Mouse (Mus musculus) MEL (cell line): Measurements from ENCODE around the gene Zp1.

ENCODE experiments used
- CHD1 ChIP-seq: IDR thresholded peaks from 2 replicates; pipeline ENCODE4 v1.6.1; 2012; ENCODE audit warnings: low read depth, mild to moderate bottlenecking, inconsistent platforms, low read length, improper control_type of control experiment
- SIN3A ChIP-seq: IDR thresholded peaks from 2 replicates; pipeline ENCODE4 v1.6.1; 2012; ENCODE audit warnings: low read length, improper control_type of control experiment, inconsistent platforms

DNA sequence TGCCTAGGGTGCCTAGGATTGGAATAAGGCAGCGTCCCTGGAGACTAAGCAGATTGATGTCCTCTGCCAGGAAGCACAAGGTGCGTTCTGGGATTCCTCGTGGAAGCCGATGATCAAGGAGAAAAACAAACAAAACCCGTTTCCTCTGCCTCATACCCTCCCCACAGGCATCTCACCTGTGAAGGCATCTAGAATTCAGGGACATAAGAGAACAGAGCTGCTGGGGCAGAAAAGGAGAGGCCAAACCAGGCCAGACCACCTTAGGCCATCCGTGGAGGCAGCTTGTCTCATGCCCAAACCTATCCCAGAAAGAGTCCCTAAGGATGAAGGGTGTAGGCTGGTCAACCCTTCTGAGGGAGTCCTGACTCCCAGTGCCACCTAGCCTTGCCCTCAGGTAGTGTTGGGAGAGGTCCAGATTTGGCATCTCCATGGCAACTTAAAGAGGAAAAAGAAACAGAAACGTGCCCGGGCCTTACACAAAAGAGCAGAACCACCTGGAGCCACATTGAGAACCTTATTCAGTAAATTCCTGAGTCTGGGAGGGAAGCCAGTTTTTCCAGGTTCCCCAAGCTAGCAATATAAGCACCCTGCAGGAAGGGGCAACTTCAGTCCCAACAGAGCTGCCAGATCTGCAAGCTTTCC is 50.4 kb downstream of the Zp1 start, which contains the start of gene Tmem132a:
- TF ChIP-seq SIN3A (no peak), CHD1 (no peak)
